Mouse (Mus musculus) layer of hippocampus, adult 2 months (tissue): ENCODE measurements at regions not wholly inside any gene's neighbourhood (a gene's known extent, or its start where the extent isn't known, plus 50 kb on each side); places are given as distances from the start of the nearest gene placed in this dataset.
A peak's percentile ranks its signal among the peaks of the same experiment; 100 is the strongest.

Experiments used
- DNase-seq, 2 experiments: peaks; one replicate each; pipeline ENCODE4 v3.0.0; 2022; ENCODE audit warnings: low spot score in 2 of 2
- H3K27ac ChIP-seq: fragments of 200-600 bp; 2 replicates; pipeline ENCODE4 v1.8.1; 2022
- H3K4me3 ChIP-seq: fragments of 200-600 bp; 2 replicates; pipeline ENCODE4 v1.8.1; 2022; ENCODE audit warnings: mild to moderate bottlenecking
- CTCF ChIP-seq: fragments of 200-600 bp; conservative IDR thresholded peaks from 2 replicates; pipeline ENCODE4 v1.8.1; 2022; ENCODE audit warnings: antibody characterized with exemption, mild to moderate bottlenecking, moderate library complexity

DNA sequence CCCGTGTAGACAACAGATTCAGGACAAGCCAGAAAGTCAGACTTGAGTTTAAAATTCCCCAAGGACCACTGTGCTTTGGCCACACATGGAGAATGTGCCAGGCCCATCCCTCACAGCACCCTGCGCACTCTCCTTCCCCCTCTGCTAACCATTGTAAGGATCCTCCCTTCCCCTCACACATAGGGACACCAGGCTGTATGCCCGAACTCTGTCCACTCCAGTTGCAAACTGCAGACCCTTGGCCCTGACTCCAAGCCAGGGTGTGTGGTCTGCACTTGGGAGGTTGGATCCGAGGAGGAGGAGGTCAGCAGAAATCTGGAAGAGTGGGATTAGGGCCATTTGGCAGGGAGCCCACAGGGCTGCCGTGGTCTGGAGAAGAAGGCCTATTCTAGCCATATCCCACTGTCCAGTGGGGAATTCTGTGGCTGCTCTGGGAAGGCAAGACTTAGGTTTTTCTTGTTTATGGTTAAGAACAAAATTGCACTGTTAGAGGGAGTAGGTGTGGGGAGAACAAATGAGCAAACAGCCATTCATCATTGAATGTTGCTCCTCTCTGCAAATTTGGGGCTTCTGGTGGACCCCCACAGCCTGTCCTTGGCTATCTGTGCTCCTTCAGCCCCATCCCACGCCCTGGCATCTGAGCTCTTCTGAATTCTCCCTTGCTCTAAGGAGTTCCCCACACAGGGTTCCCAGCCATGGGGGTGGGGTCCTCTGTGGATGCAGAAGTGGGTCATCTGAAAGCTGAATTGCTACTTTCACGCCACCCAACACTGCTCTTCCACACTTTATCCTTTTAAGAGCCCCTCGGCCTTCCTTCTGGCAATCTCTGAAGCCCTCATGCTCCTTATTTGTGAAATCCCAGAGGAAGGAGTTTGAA, 366.9 kb downstream of the Tshz3 start:
- H3K4me3 ChIP-seq: no peak overlapping the region
- no peak overlapping the region for H3K27ac ChIP-seq
- TF ChIP-seq CTCF: no peak
- DNase-seq: no peak

DNA sequence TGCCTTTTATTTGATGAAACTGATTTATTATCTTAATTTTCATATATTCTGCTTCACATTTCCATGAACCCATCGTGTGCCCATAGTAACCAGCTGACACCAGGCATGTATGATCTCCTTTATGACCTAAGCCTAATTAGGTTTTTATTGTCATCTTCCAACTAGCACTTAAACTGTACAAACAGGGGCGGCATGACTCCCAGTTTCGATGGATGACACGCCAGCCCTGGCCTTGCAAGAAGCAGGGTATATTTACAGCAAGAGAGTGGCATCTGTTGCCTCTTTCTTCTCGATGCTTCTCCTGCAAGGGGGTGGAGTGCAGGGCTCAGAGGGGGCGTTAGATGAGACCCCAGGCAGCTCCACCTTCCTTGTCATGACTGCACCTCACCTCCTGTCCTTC, 379.8 kb downstream of the Tshz3 start:
- no peak for DNase-seq
- no peak overlapping the region for H3K4me3 ChIP-seq
- no peak for TF ChIP-seq CTCF
- no peak overlapping the region for H3K27ac ChIP-seq

DNA sequence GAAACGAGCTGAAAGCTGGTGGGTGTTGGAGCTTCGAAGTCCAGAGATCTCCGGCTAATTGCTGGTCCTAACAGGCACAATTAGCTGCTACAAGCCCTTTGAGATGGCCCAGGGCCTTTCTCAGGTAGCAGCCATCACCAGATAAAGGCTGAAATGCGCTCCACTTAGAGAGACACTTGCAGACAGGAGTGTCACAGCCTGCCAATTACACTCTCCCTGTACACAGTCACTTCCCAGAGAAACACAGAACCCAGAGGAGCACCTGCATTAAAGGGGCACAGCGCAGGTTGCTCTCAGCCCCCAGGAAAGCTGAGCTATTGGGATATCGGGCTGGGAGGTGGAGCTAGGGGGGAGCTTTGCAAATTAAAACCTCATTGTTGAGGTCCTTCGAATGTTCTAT, 380.2 kb downstream of the Tshz3 start:
- TF ChIP-seq CTCF: no peak
- no peak for DNase-seq
- no peak overlapping the region for H3K27ac ChIP-seq
- no peak overlapping the region for H3K4me3 ChIP-seq

DNA sequence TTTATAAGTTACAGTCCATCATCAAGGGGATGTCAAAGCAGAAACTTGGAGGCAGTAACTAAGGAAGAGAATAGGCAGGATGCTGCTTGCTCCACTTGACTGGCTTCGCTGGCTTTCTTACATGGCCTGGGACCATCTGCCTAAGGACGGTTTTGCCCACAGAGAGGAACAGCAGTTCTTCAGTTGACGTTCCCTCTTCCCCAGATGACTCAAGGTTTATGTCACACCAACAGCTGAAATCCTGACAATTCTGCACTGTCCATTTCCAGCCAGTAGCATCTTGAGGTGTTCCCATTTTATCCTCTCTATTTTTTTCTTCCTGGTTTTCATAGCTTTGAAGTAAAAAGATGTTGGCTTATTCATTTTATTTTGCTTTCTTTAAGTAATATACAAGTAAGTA, 391.8 kb downstream of the Tshz3 start:
- no peak overlapping the region for H3K4me3 ChIP-seq
- H3K27ac ChIP-seq: no peak overlapping the region
- no peak for DNase-seq
- TF ChIP-seq CTCF: no peak

DNA sequence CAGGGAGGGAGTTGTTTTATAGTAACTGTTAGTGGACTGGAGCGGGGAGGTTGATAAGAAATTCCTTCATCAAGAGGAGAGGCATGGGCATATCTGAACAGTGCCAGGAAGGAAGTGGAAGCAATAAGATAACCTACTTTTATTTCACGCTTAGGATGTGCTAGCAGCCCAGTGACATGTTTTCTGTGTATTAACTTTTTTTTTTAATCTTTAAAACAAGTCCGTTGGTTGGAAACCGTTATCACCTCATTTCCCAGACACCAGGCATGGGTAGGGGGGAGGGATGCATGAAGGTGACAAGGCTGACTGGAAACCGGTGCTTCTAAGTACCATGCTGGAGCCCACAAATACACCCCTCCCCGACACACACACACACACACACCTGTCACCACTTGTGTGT, 394.7 kb downstream of the Tshz3 start:
- no peak overlapping the region for H3K4me3 ChIP-seq
- no peak overlapping the region for H3K27ac ChIP-seq
- TF ChIP-seq CTCF: no peak
- DNase-seq: no peak

DNA sequence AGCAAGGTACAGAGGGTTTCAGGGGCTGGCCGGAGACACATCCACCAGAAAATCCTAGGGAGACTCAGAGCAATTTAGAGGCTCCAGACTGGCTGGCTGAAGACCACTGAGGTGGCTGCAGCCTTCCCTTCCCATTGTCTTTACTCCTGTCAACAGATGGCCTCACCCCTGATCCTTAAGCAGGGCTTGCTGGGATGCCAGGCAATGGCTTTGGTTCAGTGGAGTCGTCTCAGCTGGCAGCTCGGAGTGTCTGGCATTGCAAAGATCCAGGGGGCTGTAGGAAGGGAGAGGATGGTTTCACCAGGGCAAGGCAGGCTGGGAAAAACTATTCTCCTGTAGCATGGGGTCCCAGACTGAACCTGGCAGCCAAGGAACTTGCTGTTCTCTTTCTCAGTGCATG, 395.8 kb downstream of the Tshz3 start:
- DNase-seq: no peak
- no peak overlapping the region for H3K27ac ChIP-seq
- TF ChIP-seq CTCF: no peak
- H3K4me3 ChIP-seq: no peak overlapping the region

DNA sequence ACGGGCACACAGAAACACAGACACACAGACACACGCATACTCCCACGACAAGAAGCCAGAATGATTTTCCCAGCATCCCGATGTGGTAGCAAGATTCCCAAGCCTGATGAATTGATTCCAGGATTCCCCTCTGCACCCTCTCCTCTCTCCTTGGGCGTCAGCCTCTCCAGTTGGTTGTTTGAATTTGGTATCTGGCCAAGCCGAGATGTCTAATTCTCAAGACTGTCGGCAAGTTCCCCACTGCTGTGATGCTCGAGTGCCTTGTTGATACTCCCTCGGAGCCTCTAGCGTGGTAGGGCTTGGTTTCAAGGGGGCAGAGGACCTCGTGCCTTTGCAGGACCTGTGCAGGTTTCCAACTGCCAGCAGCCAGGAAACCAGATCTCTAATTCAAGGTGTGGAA, 397.9 kb downstream of the Tshz3 start:
- no peak for TF ChIP-seq CTCF
- DNase-seq: peak in 1 of 2 experiments; percentile 2
- Histone ChIP-seq H3K27ac (no peak overlapping the region), H3K4me3 (no peak overlapping the region)

DNA sequence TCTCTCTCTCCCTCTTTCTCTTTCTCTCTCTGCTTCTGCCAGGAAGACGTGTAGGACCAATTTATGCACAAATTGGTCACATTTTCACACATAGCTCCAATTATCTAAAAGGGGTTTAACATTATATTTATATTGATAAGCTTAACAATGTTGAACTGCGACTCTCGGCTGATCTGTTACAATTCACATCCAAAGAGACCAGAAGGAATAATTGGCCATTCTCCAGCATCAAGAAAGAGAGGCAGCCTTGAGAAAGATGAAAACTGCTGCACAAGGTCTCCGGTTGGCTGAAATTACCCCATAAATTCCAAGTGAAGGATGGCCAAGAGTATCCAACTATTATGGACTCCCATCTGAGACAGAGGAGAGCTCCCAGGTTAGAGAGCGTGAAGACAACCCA, 398.4 kb downstream of the Tshz3 start:
- Histone ChIP-seq H3K27ac (no peak overlapping the region), H3K4me3 (no peak overlapping the region)
- DNase-seq: no peak
- no peak for TF ChIP-seq CTCF

DNA sequence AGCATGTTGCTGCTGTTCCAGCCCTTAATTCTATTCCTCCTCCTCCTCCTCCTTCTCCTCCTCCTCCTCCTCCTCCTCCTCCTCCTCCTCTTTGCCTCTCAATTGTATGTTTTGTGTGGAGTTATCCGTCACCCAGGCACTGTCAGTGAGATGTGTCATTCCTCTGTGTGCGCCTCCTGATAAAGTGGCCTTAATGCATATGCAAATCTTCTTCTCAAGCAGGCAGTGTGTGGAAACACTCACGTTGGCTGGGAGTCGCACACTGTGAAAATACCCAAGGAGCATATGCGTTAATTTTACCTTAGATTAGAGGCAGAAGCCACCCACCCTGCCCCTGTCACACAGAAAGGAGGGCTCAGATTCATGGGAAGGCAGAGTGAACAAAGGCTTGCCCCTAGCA, 401.0 kb downstream of the Tshz3 start:
- DNase-seq: no peak
- no peak overlapping the region for H3K4me3 ChIP-seq
- no peak for TF ChIP-seq CTCF
- no peak overlapping the region for H3K27ac ChIP-seq

DNA sequence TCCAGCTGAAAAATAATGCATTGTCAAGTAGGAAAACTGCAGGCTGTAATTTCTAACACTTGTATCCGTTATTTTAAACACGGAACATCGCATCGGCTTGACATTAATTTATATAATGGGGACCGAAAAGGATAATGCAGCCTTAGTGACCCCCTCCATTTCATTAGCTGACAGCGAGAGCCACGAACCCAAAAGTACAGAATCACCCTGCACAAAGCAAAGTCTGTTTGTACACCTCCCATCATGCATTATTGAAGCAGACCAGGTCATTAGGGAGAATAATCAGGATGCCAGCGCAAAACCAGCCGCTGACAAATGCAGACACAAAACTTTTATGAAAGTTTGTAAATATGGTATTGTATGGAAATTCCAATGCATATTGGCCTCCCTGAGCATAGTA, 406.8 kb downstream of the Tshz3 start:
- H3K4me3 ChIP-seq: no peak overlapping the region
- TF ChIP-seq CTCF: no peak
- H3K27ac ChIP-seq: no peak overlapping the region
- DNase-seq: no peak

DNA sequence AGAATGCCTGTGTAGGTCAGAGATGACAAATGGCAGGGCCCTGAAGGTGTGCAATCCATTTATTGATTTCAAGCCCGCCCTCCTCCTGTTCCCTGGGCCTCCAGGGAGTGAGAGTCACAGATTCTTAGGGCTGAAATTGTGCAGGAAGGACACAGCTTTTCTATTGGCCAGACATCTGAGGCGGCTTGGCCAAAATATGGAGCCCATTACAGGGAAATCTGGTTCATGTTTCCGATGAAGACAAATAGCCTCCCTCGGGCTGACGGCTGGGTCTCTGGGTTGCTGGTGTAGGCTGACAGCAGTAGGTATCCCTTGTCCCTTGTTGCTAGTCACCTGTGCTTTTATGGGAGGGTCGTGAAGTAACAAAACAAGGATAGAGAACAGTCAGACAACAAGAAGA, 413.2 kb downstream of the Tshz3 start:
- TF ChIP-seq CTCF: no peak
- Histone ChIP-seq H3K27ac (no peak overlapping the region), H3K4me3 (no peak overlapping the region)
- DNase-seq: no peak

DNA sequence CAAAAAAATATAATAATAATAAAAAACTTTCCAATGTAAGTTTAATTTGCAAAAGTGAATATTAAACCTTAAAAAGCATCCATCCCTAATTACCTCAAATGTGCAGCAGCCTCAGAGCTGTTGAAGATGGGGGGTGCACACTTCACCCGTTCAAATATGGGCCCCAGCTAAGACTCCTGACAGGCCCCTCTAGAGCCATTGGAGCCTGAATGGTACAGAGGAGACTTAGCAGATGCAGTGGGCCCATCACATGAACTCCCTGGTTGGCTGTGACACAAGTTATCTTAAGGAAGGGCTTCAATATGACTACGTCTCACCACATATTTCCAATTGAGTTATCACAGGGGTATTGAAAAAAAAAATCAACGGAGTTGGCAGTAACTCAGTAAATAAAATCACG, 422.9 kb downstream of the Tshz3 start:
- TF ChIP-seq CTCF: no peak
- Histone ChIP-seq H3K4me3 (no peak overlapping the region), H3K27ac (no peak overlapping the region)
- DNase-seq: no peak

DNA sequence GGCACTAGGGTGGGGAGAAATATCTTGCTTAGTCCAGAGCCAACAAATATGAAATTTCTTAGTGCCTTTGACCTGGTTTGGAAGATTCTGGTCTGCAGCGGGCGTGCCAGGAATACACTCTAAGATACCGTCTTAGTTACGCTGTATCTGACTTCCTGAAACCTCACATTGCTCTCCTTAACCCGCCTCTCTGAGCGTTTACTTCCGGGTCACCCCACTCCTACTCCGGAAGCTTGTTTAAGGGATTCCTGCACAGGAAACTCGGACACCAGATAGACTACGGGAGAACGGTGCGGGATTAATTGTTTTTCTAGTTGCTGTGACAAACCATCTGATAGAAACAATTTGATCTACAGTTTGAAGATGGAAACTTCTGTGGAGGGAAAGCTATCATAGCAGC, 442.3 kb downstream of the Tshz3 start:
- TF ChIP-seq CTCF: no peak
- DNase-seq: no peak
- H3K27ac ChIP-seq: no peak overlapping the region
- H3K4me3 ChIP-seq: no peak overlapping the region

DNA sequence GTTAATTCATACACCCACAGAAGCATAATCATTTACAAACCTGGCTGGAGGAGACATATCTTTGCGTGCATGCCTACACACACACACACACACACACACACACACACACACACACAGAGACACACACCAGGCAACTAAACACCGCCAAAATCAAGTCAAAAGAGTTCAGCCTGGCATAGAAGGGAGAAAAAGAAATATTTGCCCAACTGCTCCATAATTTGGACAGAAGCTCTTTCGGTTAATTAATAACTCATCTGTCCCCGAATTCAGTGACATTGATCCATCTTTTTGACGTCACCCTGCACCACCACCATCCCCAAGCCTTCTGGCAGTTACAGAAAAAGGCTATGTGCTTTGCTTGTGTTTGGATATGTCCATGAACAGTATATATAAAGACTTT, 444.9 kb downstream of the Tshz3 start:
- Histone ChIP-seq H3K27ac (no peak overlapping the region), H3K4me3 (no peak overlapping the region)
- DNase-seq: no peak
- TF ChIP-seq CTCF: no peak

DNA sequence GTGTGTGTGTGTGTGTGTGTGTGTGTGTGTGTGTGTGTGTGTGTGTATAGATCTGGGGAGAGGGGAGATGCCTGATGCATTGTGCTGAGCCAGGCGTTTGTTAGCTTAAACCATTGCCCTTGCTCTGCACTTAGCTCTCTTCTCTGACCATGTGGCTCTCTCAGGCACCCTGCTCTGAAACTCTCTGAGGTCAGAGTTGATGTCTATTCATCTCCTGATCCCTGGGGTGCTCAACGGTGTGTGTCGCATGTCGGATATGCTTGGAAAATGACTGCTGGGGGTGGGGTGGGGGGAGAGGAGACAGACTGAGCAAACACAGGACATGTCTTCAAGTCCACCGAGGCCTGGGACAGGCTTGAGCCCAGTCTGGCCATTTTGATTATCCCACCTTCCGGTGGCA, 446.4 kb downstream of the Tshz3 start:
- no peak for TF ChIP-seq CTCF
- H3K27ac ChIP-seq: no peak overlapping the region
- H3K4me3 ChIP-seq: no peak overlapping the region
- no peak for DNase-seq
